Comparison of ENCODE assay signal across 14 mouse cellular contexts in genomic region chr14:103401983-103402382, GRCm38 (mm10).
"Had no signal": no experiment of that assay in that cellular context is flagged by ENCODE, and none has a peak within 500 bp of the region (broad histone marks: within the 10 kb centered on the region; RNA-seq: fewer than 3 reads in every experiment).

No protein-coding gene starts in this region.

- ATAC-seq: hindbrain, embryonic 16.5 days; intestine, embryonic 16.5 days had no signal

- DNase-seq: gastrocnemius, postnatal 14 days; gastrocnemius, postnatal 36 days; heart, adult 18-20 months; heart, postnatal 10 days; heart, postnatal 4 days; kidney, adult 11 months; kidney, adult 2 months; kidney, adult 9 months; kidney, postnatal 25 days; kidney, postnatal 4 days; liver; liver, embryonic 13.5 days had no signal
